In genomic region chr19:10473779-10474178, GRCm38 (mm10) we compare ENCODE assay signal across 29 mouse cellular contexts. TPM values are rescaled to one million over a fixed set of nuclear protein-coding genes. Genes with fewer than 3 reads are reported as not detected.
DNase-seq lines count a peak whose midpoint lies in the region; ATAC-seq and TF ChIP-seq lines count a peak whose summit lies in the region.
"Had no signal": no experiment of that assay in that cellular context is flagged by ENCODE, and none has a peak within 500 bp of the region (broad histone marks: within the 10 kb centered on the region; RNA-seq: fewer than 3 reads in every experiment).

No protein-coding gene starts in this region.

- peak; percentile 19; the same call in 1 of the 2 replicates for ATAC-seq in forebrain, embryonic 13.5 days
- ATAC-seq in forebrain, embryonic 11.5 days (replicated peaks; ENCODE audit: low FRiP score) = no peak; the same call in 1 of the 2 replicates
- ATAC-seq in kidney, embryonic 15.5 days (replicated peaks; ENCODE audit: low FRiP score) = peak; percentile 33; the same call in 1 of the 2 replicates
- ATAC-seq in midbrain, postnatal 0 days (ENCODE audit: low FRiP score) = 0 out of 2 replicates have a peak, but pooled peaks have one; percentile 14
- ATAC-seq in midbrain, embryonic 14.5 days (ENCODE audit: low FRiP score, low TSS enrichment) = no peak
- ATAC-seq: forebrain, embryonic 14.5 days; inflammation-experienced regulatory T-cells, adult 6 months; lung, postnatal 0 days had no signal

- no peaks in the 10 kb centered on the region for H3K9me3 ChIP-seq in forebrain, embryonic 13.5 days (replicated peaks)
- no peaks in the 10 kb centered on the region for H3K9me3 ChIP-seq in forebrain, embryonic 11.5 days (ENCODE audit: control insufficient read depth, low read length)
- no peaks in the 10 kb centered on the region for H3K9me3 ChIP-seq in kidney, embryonic 15.5 days (replicated peaks)
- H3K9me3 ChIP-seq in midbrain, postnatal 0 days (ENCODE audit: low read length) = no peaks in the 10 kb centered on the region
- no peaks in the 10 kb centered on the region for H3K9me3 ChIP-seq in midbrain, embryonic 14.5 days (ENCODE audit: control insufficient read depth, low read length)
- H3K9me3 ChIP-seq: embryonic facial prominence, embryonic 13.5 days; hindbrain, embryonic 12.5 days had no signal

- no peak for TF ChIP-seq POLR2A in brain, embryonic 14.5 days (IDR thresholded peaks at IDR 0.05; ENCODE audit: borderline replicate concordance, extremely low read depth, insufficient read depth, insufficient read length, poor library complexity, severe bottlenecking)

- H3K4me1 ChIP-seq in forebrain, embryonic 13.5 days = no peaks in the 10 kb centered on the region
- no peaks in the 10 kb centered on the region; the same call in 1 of the 2 replicates for H3K4me1 ChIP-seq in forebrain, embryonic 11.5 days (replicated peaks; ENCODE audit: control insufficient read depth, insufficient read depth, low read length)
- H3K4me1 ChIP-seq in kidney, embryonic 15.5 days = peaks cover 8% of the 10 kb centered on the region; the same call in 1 of the 2 replicates
- no peaks in the 10 kb centered on the region for H3K4me1 ChIP-seq in midbrain, postnatal 0 days (ENCODE audit: insufficient read depth, low read length)
- no peaks in the 10 kb centered on the region for H3K4me1 ChIP-seq in midbrain, embryonic 14.5 days (ENCODE audit: control insufficient read depth, insufficient read depth, low read length)
- H3K4me1 ChIP-seq: embryonic facial prominence, embryonic 13.5 days had no signal

- no peak for DNase-seq in forebrain, embryonic 11.5 days (ENCODE audit: low spot score)
- DNase-seq in kidney, adult 18-20 months = no peak
- no peak for DNase-seq in midbrain, postnatal 0 days (ENCODE audit: low spot score)
- DNase-seq in midbrain, embryonic 14.5 days = no peak
- DNase-seq in brain, embryonic 14.5 days (ENCODE audit: low read depth) = no peak
- no peak for DNase-seq in gastrocnemius, postnatal 25 days
- DNase-seq: adrenal gland, postnatal 36 days; cerebellum, adult 11 months; cerebellum, adult 9-11 months; gastrocnemius, postnatal 10 days; heart, adult 18-20 months; kidney, adult 9 months; thymus, adult 18-20 months; thymus, postnatal 4 days had no signal

- peak; percentile 7; the same call in 1 of the 2 replicates for TF ChIP-seq CTCF in midbrain, postnatal 0 days (IDR thresholded peaks at IDR 0.05)
- TF ChIP-seq CTCF in brain, embryonic 14.5 days (IDR thresholded peaks at IDR 0.05; ENCODE audit: borderline replicate concordance, extremely low read depth, insufficient read depth, insufficient read length) = 0 out of 2 replicates have a peak, but pooled peaks have one; percentile 9

- WGBS in forebrain, embryonic 13.5 days = 9% methylated on average over 6 of the region's 6 CpGs
- 19% methylated on average over 6 of the region's 6 CpGs for WGBS in forebrain, embryonic 11.5 days
- WGBS in kidney, embryonic 15.5 days = 29% methylated on average over 6 of the region's 6 CpGs
- 19% methylated on average over 6 of the region's 6 CpGs for WGBS in midbrain, postnatal 0 days
- 21% methylated on average over 6 of the region's 6 CpGs for WGBS in midbrain, embryonic 14.5 days

- H3K27ac ChIP-seq in forebrain, embryonic 13.5 days = no peak overlapping the region
- H3K27ac ChIP-seq in forebrain, embryonic 11.5 days (ENCODE audit: low read depth, low read length) = no peak overlapping the region
- H3K27ac ChIP-seq in kidney, embryonic 15.5 days = no peak overlapping the region
- no peak overlapping the region for H3K27ac ChIP-seq in midbrain, postnatal 0 days (ENCODE audit: low read depth, low read length)
- no peak overlapping the region for H3K27ac ChIP-seq in midbrain, embryonic 14.5 days (replicated peaks; ENCODE audit: low read depth, low read length)
- H3K27ac ChIP-seq: embryonic facial prominence, embryonic 13.5 days; hindbrain, embryonic 12.5 days; macrophage had no signal

- no peak overlapping the region for H3K4me3 ChIP-seq in forebrain, embryonic 13.5 days
- H3K4me3 ChIP-seq in forebrain, embryonic 11.5 days (ENCODE audit: low read depth, low read length) = no peak overlapping the region
- H3K4me3 ChIP-seq in kidney, embryonic 15.5 days (replicated peaks) = no peak overlapping the region
- H3K4me3 ChIP-seq in midbrain, postnatal 0 days (ENCODE audit: low read depth, low read length) = no peak overlapping the region
- no peak overlapping the region for H3K4me3 ChIP-seq in midbrain, embryonic 14.5 days (replicated peaks; ENCODE audit: low read depth, low read length)
- H3K4me3 ChIP-seq: embryonic facial prominence, embryonic 13.5 days; erythroblast, embryonic 14.5 days; hindbrain, embryonic 12.5 days; layer of hippocampus, adult 2 months had no signal

- no peak overlapping the region for H3K4me2 ChIP-seq in forebrain, embryonic 13.5 days
- H3K4me2 ChIP-seq in forebrain, embryonic 11.5 days (ENCODE audit: low read depth, low read length, severe bottlenecking) = no peak overlapping the region
- H3K4me2 ChIP-seq in kidney, embryonic 15.5 days = no peak overlapping the region
- no peak overlapping the region for H3K4me2 ChIP-seq in midbrain, postnatal 0 days (ENCODE audit: low read depth, low read length, poor library complexity, severe bottlenecking)
- no peak overlapping the region for H3K4me2 ChIP-seq in midbrain, embryonic 14.5 days (ENCODE audit: low read length)
- H3K4me2 ChIP-seq: embryonic facial prominence, embryonic 13.5 days; hindbrain, embryonic 12.5 days had no signal

- no peak overlapping the region for H3K9ac ChIP-seq in forebrain, embryonic 13.5 days
- no peak overlapping the region for H3K9ac ChIP-seq in forebrain, embryonic 11.5 days (ENCODE audit: low read length)
- no peak overlapping the region for H3K9ac ChIP-seq in kidney, embryonic 15.5 days
- H3K9ac ChIP-seq in midbrain, postnatal 0 days (replicated peaks; ENCODE audit: low read length, poor library complexity, severe bottlenecking) = no peak overlapping the region
- no peak overlapping the region for H3K9ac ChIP-seq in midbrain, embryonic 14.5 days (replicated peaks; ENCODE audit: low read length)
- H3K9ac ChIP-seq: embryonic facial prominence, embryonic 13.5 days; hindbrain, embryonic 12.5 days had no signal

- H3K27me3 ChIP-seq in forebrain, embryonic 13.5 days = no peaks in the 10 kb centered on the region
- no peaks in the 10 kb centered on the region for H3K27me3 ChIP-seq in forebrain, embryonic 11.5 days (ENCODE audit: control insufficient read depth, insufficient read depth, low read length)
- 0 out of 2 replicates have a peak, but pooled peaks cover 4% of the 10 kb centered on the region for H3K27me3 ChIP-seq in kidney, embryonic 15.5 days
- no peaks in the 10 kb centered on the region for H3K27me3 ChIP-seq in midbrain, postnatal 0 days (ENCODE audit: insufficient read depth, low read length)
- H3K27me3 ChIP-seq in midbrain, embryonic 14.5 days (ENCODE audit: control insufficient read depth, insufficient read depth, low read length) = no peaks in the 10 kb centered on the region

- H3K36me3 ChIP-seq in forebrain, embryonic 13.5 days (ENCODE audit: poor library complexity, severe bottlenecking) = no peaks in the 10 kb centered on the region
- no peaks in the 10 kb centered on the region for H3K36me3 ChIP-seq in forebrain, embryonic 11.5 days (ENCODE audit: control insufficient read depth, insufficient read depth, low read length)
- no peaks in the 10 kb centered on the region for H3K36me3 ChIP-seq in kidney, embryonic 15.5 days
- H3K36me3 ChIP-seq in midbrain, postnatal 0 days (ENCODE audit: insufficient read depth, low read length) = no peaks in the 10 kb centered on the region
- no peaks in the 10 kb centered on the region for H3K36me3 ChIP-seq in midbrain, embryonic 14.5 days (ENCODE audit: control insufficient read depth, insufficient read depth, low read length)
- H3K36me3 ChIP-seq: embryonic facial prominence, embryonic 13.5 days; hindbrain, embryonic 12.5 days had no signal

RNA-seq across cellular contexts. Expression of gene Ppp1r32, which starts 8.9 kb away (rescaled TPM):
- polyA plus RNA-seq in forebrain, embryonic 13.5 days (2015; fragmentation: Nextera tagmentation; extraction: Ambion mirVana) = 1.5 and 1.9 TPM in 2 replicates
- 0.41 and 0.64 TPM in 2 replicates for polyA plus RNA-seq in forebrain, embryonic 11.5 days (2014; fragmentation: Nextera tagmentation; extraction: Ambion mirVana)
- not detected in 2 replicates for polyA plus RNA-seq in kidney, embryonic 15.5 days (2015; fragmentation: Nextera tagmentation; extraction: Ambion mirVana)
- 4.9 and 7.8 TPM in 2 replicates for total RNA-seq in midbrain, postnatal 0 days (2014; rRNA removed)
- polyA plus RNA-seq in midbrain, postnatal 0 days (2015; fragmentation: Nextera tagmentation; extraction: Ambion mirVana) = 5.0 and 5.3 TPM in 2 replicates
- 1.4 and 1.6 TPM in 2 replicates for polyA plus RNA-seq in midbrain, embryonic 14.5 days (2014; fragmentation: Nextera tagmentation; extraction: Ambion mirVana)
- 2.3 and 2.5 TPM in 2 replicates for polyA plus RNA-seq in brain, embryonic 14.5 days (2012; rRNA removed)
- under 1 TPM; 0.90 to 0.91 TPM for total RNA-seq in gastrocnemius, postnatal 25 days (2021)
- total RNA-seq: common myeloid progenitor, adult 5-6 weeks; liver, adult 2 months had no signal
- polyA plus RNA-seq: heart, embryonic 14.5 days; limb, embryonic 11.5 days; liver, embryonic 16.5 days; macrophage had no signal

RNA-seq across cellular contexts. Expression of gene Lrrc10b, which starts 16.5 kb away (rescaled TPM):
- 0.25 and 0.40 TPM in 2 replicates for polyA plus RNA-seq in forebrain, embryonic 13.5 days (2015; fragmentation: Nextera tagmentation; extraction: Ambion mirVana)
- polyA plus RNA-seq in forebrain, embryonic 11.5 days (2014; fragmentation: Nextera tagmentation; extraction: Ambion mirVana) = 0.33 and 0.71 TPM in 2 replicates
- 0.69 and 0.73 TPM in 2 replicates for polyA plus RNA-seq in kidney, embryonic 15.5 days (2015; fragmentation: Nextera tagmentation; extraction: Ambion mirVana)
- 6.2 and 8.7 TPM in 2 replicates for total RNA-seq in midbrain, postnatal 0 days (2014; rRNA removed)
- polyA plus RNA-seq in midbrain, postnatal 0 days (2015; fragmentation: Nextera tagmentation; extraction: Ambion mirVana) = 2.2 and 2.3 TPM in 2 replicates
- polyA plus RNA-seq in midbrain, embryonic 14.5 days (2014; fragmentation: Nextera tagmentation; extraction: Ambion mirVana) = 0.91 and 1.1 TPM in 2 replicates
- polyA plus RNA-seq in brain, embryonic 14.5 days (2012; rRNA removed) = 1.4 and 2.0 TPM in 2 replicates
- under 1 TPM; 0.13 to 0.38 TPM for total RNA-seq in gastrocnemius, postnatal 25 days (2021)
- total RNA-seq: common myeloid progenitor, adult 5-6 weeks; liver, adult 2 months had no signal
- polyA plus RNA-seq: erythroblast, embryonic 14.5 days; inflammation-experienced regulatory T-cells, adult 6 months; limb, embryonic 11.5 days; liver, adult 2 months; liver, embryonic 16.5 days had no signal

RNA-seq across cellular contexts. Expression of gene Cpsf7, which starts 51.3 kb away (rescaled TPM):
- 50.6 and 54.3 TPM in 2 replicates for polyA plus RNA-seq in forebrain, embryonic 13.5 days (2015; fragmentation: Nextera tagmentation; extraction: Ambion mirVana)
- 78.4 and 82.1 TPM in 2 replicates for polyA plus RNA-seq in forebrain, embryonic 11.5 days (2014; fragmentation: Nextera tagmentation; extraction: Ambion mirVana)
- polyA plus RNA-seq in kidney, embryonic 15.5 days (2015; fragmentation: Nextera tagmentation; extraction: Ambion mirVana) = 48.0 and 49.6 TPM in 2 replicates
- 55.7 and 62.3 TPM in 2 replicates for total RNA-seq in midbrain, postnatal 0 days (2014; rRNA removed)
- polyA plus RNA-seq in midbrain, postnatal 0 days (2015; fragmentation: Nextera tagmentation; extraction: Ambion mirVana) = 36.7 and 40.6 TPM in 2 replicates
- polyA plus RNA-seq in midbrain, embryonic 14.5 days (2014; fragmentation: Nextera tagmentation; extraction: Ambion mirVana) = 52.9 and 66.0 TPM in 2 replicates
- 116 and 131 TPM in 2 replicates for polyA plus RNA-seq in brain, embryonic 14.5 days (2012; rRNA removed)
- total RNA-seq in gastrocnemius, postnatal 25 days (2021) = 10 to 100 TPM; 18.0 to 18.5 TPM

RNA-seq across cellular contexts. Expression of gene Sdhaf2, which starts 52.2 kb away (rescaled TPM):
- polyA plus RNA-seq in forebrain, embryonic 13.5 days (2015; fragmentation: Nextera tagmentation; extraction: Ambion mirVana) = 60.6 and 61.2 TPM in 2 replicates
- polyA plus RNA-seq in forebrain, embryonic 11.5 days (2014; fragmentation: Nextera tagmentation; extraction: Ambion mirVana) = 57.1 and 60.9 TPM in 2 replicates
- 59.4 and 61.4 TPM in 2 replicates for polyA plus RNA-seq in kidney, embryonic 15.5 days (2015; fragmentation: Nextera tagmentation; extraction: Ambion mirVana)
- total RNA-seq in midbrain, postnatal 0 days (2014; rRNA removed) = 51.5 and 54.4 TPM in 2 replicates
- polyA plus RNA-seq in midbrain, postnatal 0 days (2015; fragmentation: Nextera tagmentation; extraction: Ambion mirVana) = 56.1 and 64.3 TPM in 2 replicates
- polyA plus RNA-seq in midbrain, embryonic 14.5 days (2014; fragmentation: Nextera tagmentation; extraction: Ambion mirVana) = 67.6 and 69.6 TPM in 2 replicates
- 45.3 and 49.9 TPM in 2 replicates for polyA plus RNA-seq in brain, embryonic 14.5 days (2012; rRNA removed)
- total RNA-seq in gastrocnemius, postnatal 25 days (2021) = 10 to 100 TPM; 49.0 to 54.0 TPM

Comparison
In these comparisons a context has a peak if more than half of its experiments do, and no peak if none do; other contexts are left out.
1. ATAC-seq: peak in forebrain, embryonic 13.5 days (single experiment), kidney, embryonic 15.5 days (single experiment) and midbrain, postnatal 0 days (single experiment); none in forebrain, embryonic 11.5 days (single experiment) and midbrain, embryonic 14.5 days (single experiment).